Mouse (Mus musculus) MEL-GATA-1-ER (cell line): ENCODE measurements around the gene Rd3l.
"Not testable (repeated sequence)": the region's sequence is repeated elsewhere in the genome, so short reads cannot be mapped to it uniquely, and the experiment has no call there.

Experiments used
- DNase-seq: peaks from one replicate; pipeline ENCODE4 v3.0.0-alpha.2; 2012; ENCODE audit warnings: low read depth; ENCODE audit errors: extremely low read depth

Gene Rd3l

DNA sequence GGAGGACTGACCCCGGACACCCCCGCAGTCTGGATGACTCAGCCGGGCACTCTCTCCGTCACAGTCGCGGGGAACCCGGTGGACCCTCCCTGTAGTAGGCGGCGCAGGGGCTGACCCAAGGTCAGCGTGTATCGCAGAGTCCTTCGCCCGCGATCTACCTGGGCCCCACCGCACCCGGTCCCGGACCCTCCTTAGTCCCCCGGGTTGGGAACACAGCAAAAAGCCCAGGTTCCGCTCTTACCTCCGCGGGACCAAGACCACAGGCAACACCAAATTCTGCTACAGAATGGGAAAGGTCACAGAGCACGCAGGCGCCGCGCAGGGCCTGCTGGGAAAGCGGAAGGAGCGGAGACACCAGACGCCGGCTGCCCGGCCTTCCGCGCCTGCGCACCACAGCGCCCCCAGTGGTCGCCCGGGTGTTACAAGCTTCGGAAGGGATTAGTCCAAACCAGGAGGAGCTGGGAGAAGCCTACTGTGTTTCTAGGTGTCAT lies 14.4 kb downstream of the Rd3l start, which contains the start of gene Atp5mpl:
TSS of gene Atp5mpl (minus strand) at position 295 of the 491 bp plus-strand sequence.
- DNase-seq = peak; percentile 80

DNA sequence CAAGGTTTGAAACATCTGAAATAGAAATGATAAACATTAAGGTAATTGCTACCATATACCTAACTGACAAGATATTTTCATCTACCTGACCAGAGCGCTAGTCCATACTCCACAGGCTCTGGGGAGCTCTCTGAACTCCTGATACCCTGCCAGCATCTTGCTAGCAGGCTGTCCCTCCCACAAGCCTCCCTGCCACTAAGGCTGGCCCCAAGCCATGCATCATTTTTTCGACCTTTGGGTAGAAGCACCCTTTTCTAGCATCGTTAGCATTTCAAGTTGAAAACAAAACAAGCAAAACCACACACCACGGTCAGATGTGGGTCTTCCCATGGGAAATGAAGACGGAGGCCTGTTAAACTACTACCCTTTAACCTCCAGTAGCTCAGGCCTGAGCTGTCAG lies 17.8 kb downstream of the Rd3l start:
- no peak for DNase-seq

DNA sequence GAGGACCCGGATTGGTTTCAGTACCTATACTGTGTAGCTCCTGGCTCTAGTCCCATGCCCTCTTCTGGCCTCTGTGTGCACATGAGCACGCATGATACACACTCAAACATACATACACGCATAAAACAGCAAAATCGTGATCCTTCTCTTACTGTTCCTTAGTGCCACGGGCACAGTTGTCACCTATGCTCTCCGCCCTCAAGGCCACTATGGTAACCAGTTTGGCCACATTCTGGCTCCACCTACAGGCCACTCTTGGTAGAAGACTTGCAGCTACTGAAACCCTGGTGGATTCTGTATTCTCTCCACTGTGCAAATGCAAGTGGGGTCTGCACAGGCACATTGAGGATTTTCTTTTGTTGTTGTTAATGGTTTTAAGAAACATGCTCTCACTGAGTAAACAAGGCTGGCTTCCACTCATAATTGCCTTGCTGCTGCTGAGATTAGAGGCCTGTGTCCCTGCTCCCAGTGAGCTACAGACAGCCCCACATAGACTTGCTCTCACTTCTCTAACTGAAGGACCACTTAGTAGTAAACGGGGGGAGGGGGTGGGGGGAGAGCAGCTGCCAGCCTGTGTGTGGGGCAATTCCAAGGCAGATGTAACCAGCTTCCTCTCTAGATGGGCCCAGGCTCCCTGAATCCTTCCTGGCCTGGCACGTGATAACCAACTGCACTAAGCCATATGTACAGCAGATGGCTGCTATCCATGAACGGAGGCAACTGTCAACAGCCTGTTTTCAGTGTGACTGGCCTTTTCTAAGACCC lies 22.8 kb downstream of the Rd3l start:
- DNase-seq = no peak

DNA sequence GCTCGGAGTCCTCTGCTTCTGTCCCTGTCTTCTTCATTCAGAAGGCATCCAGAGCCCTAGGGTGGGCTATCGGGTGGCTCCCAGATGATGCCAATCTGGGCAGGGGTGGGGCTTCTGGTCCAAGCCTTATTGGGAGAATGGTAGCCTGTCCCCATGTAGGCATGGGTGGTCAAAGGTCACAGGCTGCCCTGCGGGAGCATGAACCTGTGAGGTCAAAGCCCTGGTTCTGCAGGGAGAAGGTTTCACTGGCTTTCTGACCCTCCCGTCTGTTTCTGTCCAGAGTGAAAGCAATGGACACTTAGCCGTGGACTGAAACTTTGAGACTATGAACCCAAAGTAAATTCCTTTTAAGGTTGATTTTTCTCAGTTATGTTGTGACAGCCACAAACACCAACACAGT lies 24.9 kb downstream of the Rd3l start:
- DNase-seq = no peak

DNA sequence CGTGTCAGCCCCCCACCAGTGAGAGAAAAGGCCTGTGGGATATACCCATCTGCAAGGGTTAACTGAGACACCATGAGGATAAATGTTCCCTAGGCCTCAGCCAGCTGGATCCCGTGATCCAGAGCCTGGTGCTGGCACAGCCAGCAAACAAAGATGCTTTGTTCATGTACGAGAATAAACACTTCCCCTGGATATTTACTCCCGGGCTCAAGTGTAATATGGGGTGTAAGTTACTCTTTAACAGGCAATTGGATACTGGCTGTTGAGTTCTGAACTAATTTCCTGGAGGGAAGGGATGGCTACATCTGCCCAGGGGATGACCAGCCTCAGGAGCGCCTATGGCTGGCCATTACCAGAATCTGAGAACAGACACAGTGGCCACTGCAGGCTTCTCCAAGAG lies 29.4 kb downstream of the Rd3l start:
- DNase-seq = no peak

DNA sequence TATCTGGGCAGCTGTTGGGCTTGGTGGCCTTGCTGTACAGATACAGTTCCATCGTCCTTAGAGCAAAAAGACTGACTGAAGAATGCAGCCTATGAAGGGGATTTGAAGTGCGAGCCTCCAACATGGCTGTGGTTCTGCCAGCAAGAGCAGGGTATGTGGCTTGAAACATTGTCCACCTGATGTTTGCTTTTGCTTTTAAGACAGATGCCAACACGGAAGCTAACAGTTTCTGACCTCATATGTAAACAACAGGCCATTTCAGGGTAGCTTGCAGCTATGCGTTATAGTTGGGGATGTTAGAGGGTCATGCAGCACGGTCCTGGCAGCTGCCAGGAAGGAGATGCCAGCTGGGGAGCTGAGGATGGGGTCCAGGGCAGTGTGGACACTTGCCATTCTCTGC lies 30.6 kb downstream of the Rd3l start:
- DNase-seq = no peak

DNA sequence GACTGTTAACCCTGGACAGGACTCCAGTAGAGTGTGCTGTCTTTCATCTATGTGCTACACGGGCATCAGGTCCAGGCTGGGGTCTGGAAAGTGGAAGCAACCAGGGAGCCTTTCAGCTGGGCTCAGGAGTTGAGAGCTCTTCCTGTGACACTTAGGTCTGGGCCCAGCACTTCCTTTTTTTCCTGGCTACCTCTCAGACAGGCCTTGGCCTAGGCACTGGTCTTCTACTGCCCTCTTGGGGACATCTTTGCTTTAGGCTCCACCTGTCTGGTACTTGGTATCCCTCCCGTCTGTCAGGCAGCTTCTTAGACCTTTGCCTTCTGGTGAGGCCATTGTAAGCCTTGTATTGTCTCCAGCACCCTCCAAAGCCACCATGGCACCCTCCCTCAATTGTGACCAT lies 34.4 kb downstream of the Rd3l start:
- DNase-seq = peak; percentile 82

DNA sequence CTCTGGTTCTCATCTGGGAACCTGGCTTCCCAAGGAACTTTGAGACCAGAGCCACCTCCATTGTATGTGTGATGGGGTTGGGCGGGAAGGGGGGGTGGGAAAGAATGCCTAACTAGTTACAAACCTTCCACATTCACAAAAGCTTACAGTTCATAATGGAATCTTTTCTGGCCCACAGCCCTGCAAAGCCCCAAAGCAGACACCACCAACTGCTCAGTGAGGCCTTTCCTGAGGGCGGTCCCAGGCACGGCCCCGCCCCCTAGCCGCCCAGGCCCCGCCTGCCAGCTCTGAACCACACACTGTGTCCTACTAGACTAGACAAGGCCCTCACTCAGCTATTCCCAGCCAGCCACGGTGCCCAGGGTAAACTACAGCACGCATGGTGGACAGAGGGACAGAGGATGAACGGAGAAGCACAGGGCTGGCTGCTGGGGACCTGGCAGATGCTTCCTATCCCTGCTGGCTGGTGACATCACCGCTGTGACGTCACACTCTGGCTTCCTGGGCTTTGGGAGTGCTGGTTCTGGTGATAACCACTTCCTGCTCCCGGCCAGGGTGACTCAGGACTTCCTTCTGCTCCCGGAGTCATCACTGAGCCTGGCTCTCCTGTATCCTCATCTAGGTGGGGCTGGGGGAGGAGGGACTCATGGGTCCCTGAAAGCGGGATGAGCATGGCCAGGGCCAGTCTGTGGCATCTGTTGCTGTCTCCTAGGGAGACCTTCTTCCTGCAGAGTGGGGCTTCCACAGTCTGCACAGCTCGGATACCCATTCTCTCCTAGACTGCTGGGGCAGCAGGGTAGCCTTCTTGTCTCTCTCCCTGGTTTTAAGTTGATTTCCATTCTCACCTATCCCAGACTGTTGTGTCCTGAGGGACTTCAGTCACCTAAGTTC lies 35.1 kb downstream of the Rd3l start:
- not testable (repeated sequence) for DNase-seq

DNA sequence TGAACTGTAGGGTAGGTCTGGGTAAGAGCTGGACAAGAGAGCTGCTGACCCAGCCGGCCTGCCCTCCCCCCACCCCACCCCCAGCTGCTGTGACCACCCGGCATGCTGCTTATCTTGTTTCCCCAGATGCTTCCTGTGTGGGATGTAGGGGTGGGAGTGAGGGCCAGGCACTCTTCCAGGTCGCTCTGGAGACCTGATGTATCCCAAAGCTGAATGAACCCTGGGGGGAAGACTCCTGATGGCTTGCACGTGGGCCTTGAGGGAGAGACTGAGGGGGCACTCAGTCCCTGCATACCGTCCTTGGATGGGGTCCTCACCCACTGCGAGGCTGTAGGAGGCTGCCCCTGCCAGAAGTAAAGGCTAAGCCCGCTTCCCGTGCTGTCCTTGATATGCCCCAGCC lies 36.0 kb downstream of the Rd3l start:
- peak; percentile 68 for DNase-seq

DNA sequence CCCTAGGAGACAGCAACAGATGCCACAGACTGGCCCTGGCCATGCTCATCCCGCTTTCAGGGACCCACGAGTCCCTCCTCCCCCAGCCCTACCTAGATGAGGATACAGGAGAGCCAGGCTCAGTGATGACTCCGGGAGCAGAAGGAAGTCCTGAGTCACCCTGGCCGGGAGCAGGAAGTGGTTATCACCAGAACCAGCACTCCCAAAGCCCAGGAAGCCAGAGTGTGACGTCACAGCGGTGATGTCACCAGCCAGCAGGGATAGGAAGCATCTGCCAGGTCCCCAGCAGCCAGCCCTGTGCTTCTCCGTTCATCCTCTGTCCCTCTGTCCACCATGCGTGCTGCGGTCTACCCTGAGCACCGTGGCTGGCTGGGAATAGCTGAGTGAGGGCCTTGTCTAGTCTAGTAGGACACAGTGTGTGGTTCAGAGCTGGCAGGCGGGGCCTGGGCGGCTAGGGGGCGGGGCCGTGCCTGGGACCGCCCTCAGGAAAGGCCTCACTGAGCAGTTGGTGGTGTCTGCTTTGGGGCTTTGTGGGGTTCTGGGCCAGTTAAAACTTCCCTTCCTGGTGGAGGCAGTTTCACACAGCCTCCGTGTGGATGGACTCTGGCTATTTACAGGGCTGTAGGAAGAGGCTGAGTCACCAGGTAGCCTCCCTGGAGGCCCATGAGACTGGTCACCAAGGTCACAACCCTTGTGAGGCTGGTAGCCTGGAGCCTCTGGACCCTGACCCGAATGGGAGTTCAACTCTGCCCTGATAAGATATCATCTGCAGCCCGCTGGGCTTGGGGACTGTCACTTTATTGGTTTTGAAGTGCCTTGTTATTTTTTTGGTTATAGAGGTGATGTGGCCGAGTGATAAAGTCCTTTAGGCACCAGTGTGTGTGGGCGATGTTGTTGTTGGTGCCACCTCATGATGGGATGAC lies 36.8 kb downstream of the Rd3l start:
- not testable (repeated sequence) for DNase-seq

DNA sequence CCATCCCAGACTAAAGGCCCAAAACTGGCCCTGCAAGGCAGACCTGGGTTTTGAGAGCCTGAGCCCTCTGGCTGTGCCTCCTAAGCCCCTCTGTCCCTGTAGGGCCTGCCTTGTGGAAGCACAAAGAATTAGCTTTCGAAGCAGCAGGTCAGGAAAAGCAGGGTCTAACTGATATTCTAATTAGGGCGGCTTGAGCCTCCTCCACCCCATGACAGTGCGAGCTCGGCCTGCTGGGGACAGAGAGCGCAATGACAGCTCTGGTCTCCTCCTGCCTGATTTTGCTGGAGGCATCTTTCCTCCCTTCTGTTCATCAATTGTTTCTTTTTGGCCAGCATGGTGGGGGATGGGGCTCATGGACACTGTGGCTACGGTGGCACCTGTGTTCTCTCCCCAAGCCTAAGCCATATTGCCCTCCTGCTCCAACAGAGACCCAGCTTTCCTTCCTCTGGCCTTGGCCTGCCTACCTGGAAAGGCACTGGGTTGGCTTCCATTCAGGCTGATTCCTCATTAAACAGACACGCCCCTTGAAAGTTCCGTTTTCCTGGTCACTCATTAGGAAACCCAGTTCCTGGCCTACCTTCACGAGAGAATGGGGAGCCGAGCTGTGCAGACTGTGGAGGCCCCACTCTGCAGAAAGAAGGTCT lies 37.6 kb downstream of the Rd3l start:
- no peak for DNase-seq

DNA sequence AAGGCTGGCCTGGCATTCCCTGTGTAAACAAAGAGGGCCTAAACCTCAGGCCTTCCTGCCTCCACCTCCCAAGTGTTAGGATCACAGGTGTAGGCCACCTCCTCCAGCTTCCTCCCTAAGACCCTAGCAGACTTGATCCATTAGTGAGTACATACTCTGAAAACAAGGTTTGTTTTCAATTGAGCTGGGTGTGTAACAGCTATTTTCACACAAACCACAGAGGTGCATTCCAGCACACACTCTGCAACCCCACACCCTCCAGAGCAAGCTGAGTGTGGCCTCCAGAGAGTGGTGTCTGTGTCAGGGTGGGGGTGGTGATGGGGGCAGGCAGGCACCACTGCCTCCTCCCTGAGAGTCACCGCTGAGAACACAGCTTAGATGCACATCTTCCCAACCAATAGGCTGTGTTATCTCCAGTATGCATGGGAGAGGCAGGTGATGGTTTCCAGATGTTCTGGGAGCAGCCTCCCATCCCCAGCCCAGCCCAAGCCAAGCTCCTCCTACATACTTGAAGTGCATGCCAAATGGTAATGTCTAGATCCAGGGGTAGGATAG lies 42.4 kb downstream of the Rd3l start:
- no peak for DNase-seq

DNA sequence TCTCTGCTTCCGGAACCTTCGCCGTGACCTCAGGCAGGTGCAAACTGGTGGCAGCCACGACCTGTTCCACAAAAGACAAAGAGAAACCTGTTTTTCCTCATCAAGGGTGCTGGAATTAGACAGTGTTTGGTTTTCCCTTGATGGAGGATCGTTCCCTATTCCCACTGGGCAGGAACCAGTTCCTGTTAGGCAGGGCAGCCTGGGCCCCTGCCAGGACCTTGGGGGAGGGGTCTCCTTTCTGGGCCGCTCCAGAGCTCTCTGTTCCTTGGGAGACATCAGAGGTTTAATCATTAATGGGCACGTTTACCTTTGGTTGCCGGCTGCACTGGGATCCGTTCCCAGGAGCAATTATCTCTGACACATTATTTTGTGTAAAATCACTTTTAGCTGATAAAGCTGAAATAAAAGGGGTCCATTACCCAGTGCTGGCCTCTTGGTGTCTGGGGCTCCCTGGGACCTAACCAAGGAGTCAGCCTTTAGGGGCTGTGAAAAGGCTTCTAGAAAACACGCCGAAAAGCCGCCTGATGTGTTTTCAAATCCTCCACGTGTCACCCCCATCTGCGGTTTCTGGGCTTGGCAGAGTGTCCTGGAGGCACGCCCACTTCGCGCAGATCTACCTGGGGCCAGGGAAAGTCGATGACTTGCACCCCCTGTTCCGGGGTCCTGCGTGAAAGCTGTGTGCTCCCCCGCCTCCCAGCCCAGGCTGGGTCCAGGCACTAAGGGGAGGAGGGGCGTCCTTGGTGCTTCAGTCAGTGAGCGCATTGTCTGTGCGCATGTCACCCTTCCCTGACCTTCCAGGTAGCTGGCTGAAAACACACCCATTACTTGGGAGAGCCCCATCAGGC lies 44.2 kb downstream of the Rd3l start:
- DNase-seq = no peak

DNA sequence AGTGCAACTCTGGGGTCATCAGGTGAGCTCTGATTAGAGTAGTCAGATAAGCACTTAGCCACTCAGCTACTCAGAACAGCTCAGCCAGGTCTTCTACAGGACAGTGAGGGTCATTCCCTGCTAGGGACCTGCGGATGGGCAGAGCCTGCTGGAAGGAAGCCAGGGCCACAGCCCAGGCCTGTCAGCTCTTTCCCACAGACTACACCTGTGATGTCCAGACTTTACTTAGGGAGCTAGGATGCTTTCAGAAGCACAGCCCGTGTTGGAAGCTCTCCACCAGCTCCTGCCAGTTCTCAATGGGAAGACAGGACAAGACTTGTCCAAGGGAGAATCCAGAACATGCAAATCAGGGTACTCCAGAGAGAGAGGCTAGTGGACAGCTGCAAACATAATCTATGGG lies 47.1 kb downstream of the Rd3l start:
- no peak for DNase-seq

DNA sequence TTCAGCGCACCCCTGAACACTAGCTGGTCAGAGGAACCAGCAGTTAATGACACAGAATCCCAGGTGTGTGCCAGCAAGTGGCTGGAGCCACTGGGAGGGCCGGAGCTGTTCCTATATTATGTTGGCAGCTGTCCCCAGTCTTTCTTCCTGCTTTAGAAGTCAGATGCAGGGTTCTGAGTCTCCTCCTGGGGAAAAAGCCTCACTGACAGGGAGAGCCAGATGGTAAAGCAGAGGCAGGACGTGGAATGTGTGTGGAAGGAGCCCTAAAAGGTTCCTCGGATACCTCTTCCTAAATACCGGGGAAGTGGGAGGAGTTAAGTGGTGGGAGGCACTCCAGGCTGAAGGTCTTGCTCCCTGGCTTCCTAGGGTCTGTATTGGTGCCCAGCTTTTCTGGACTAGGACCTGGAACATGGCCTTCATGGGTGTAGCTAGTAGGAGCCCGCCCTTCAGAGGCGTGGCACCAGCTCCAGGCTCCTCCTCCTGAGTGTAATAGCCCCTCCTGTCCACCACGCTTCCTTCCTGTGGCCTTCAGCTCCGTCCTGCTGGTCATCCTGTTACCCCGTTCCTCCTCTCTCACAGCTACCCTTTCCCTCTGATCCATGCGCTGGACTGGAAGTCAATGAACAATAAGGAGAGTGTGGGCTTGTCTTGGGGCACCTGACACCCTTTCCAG lies 47.9 kb downstream of the Rd3l start:
- DNase-seq = no peak

DNA sequence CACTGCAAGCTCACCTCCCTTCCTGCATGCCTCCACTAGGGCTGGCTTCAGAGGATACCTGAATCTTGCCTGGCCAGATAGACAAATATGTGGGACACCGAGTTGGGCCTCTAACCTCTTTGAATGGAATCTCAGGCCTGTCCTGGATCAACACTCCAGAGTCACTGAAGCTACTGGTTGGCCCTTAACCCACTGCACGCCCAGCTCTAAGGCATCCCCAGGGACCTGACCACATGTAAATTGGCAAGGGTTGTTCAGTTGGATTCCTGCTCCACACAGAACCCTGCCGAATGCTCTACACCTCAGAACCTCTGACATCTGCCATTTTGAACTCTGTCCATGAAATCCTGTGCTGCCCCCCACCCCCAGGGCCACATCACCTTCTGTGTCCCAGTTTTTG lies 48.6 kb downstream of the Rd3l start:
- DNase-seq = no peak

DNA sequence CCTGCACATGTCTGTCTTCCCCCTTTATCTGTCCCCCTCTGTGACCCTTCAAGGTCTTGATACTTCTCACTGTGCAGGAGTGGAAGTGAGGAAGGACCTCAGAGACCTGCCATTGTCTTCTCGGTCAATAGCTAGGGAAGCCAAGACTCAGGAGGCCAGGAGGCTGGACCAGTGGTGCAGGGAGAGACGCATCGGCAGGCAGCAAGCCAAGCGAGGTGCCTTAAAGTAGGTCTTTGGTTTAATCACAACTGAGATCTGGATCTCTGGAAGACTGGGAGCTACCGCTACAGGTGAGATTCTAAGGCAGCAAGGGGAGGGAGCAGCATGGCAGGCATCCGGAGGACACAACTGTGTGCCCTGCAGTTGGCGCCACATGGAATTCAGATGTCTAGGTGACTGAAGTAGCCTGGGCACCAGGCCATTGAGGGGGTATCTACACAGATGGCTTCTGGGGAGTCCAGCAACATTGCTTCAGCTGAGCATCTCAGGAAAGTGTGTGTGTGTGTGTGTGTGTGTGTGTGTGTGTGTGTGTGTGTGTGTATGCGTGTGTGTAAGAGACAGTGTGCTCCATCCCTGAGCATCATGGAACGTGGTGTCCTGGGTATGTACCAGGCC lies 49.6 kb downstream of the Rd3l start:
- DNase-seq = no peak
